Mouse (Mus musculus) midbrain, embryonic 14.5 days (tissue): ENCODE measurements around the gene Trcg1. TPM values are rescaled to one million over a fixed set of nuclear protein-coding genes. Genes with fewer than 3 reads are reported as not detected.

Source experiments
- ATAC-seq: fragments of 200-750 bp; cut with Nextera tagmentation; 2 replicates; pipeline ENCODE4 v1.8.0; 2017; ENCODE audit warnings: moderate number of reproducible peaks, moderate library complexity; ENCODE audit not compliant: low FRiP score, low TSS enrichment
- DNase-seq: peaks from one replicate; pipeline ENCODE4 v3.0.0-alpha.2; 2015
- H3K27ac ChIP-seq: fragments of 300-500 bp; sonication (generic); replicated peaks from 2 replicates; pipeline ENCODE4 v1.5.1; 2014; ENCODE audit warnings: mild to moderate bottlenecking, low read depth, low read length, moderate library complexity
- H3K27me3 ChIP-seq: fragments of 300-500 bp; sonication (generic); 2 replicates; pipeline ENCODE4 v1.6.1; 2014; ENCODE audit warnings: low read length, control low read depth, mixed read lengths; ENCODE audit not compliant: control insufficient read depth, insufficient read depth
- H3K36me3 ChIP-seq: fragments of 300-500 bp; sonication (generic); 2 replicates; pipeline ENCODE4 v1.6.1; 2014; ENCODE audit warnings: low read length, control low read depth; ENCODE audit not compliant: control insufficient read depth, insufficient read depth
- H3K4me1 ChIP-seq: fragments of 300-500 bp; sonication (generic); 2 replicates; pipeline ENCODE4 v1.6.1; 2014; ENCODE audit warnings: mild to moderate bottlenecking, antibody characterized with exemption, low read length, control low read depth; ENCODE audit not compliant: control insufficient read depth, insufficient read depth
- H3K4me2 ChIP-seq: fragments of 300-500 bp; sonication (generic); 2 replicates; pipeline ENCODE4 v1.6.1; 2014; ENCODE audit warnings: mild to moderate bottlenecking, low read length, moderate library complexity
- H3K4me3 ChIP-seq: fragments of 300-500 bp; sonication (generic); replicated peaks from 2 replicates; pipeline ENCODE4 v1.5.1; 2014; ENCODE audit warnings: low read depth, low read length
- H3K9ac ChIP-seq: fragments of 300-500 bp; sonication (generic); replicated peaks from 2 replicates; pipeline ENCODE4 v1.6.1; 2014; ENCODE audit warnings: mild to moderate bottlenecking, low read length, moderate library complexity
- H3K9me3 ChIP-seq: fragments of 300-500 bp; sonication (generic); 2 replicates; pipeline ENCODE4 v1.6.1; 2016; ENCODE audit warnings: low read length, control low read depth, mixed read lengths; ENCODE audit not compliant: control insufficient read depth
- WGBS: fragments of 180-500 bp; shearing (Covaris S2); extraction: QIAGEN DNeasy Blood & Tissue Kit; methylation state at CpG from one replicate; pipeline ENCODE4 v1.1.7; 2014; 5-methylcytosine and 5-hydroxymethylcytosine counted together
- polyA plus RNA-seq: library from polyadenylated mRNA; unstranded; fragments of >200 nt; fragmentation: Nextera tagmentation; extraction: Ambion mirVana; gene quantifications from 2 replicates; pipeline ENCODE4 v1.2.1, GENCODE M21; 2014

Gene Trcg1
- polyA plus RNA-seq, 1 experiment from 2014 or later: not detected

DNA sequence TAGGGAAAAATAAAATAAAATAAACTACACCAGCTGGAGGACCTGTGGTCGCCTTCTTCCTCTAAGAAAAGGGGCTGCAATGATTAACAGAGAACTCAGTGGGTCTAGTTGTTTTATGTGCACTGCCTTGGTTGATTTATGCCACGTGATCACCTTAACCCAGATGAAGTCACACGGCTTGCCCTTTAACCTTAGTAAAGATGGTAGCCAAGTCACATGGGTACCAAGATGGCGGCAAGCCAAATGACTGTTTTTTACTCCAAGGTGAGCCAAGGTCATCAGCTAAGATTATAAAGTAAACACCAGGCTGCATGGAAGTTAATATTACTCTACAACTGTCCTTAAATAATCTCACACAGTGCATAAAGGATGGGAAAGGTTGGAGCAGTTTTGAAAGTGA lies 6.6 kb upstream of the Trcg1 start:
- H3K9me3 ChIP-seq: no peaks in the 10 kb centered on the region
- no peaks in the 10 kb centered on the region for H3K4me1 ChIP-seq
- no peak overlapping the region for H3K4me2 ChIP-seq
- H3K4me3 ChIP-seq: no peak overlapping the region
- no peak overlapping the region for H3K9ac ChIP-seq
- H3K36me3 ChIP-seq: no peaks in the 10 kb centered on the region
- DNase-seq (no peak), ATAC-seq (no peak)
- H3K27ac ChIP-seq: no peak overlapping the region
- WGBS: 81% methylated on average over 4 of the region's 4 CpGs
- H3K27me3 ChIP-seq: no peaks in the 10 kb centered on the region

GRCm38 (mm10) chr9:57230146-57230783 lies 6.1 kb upstream of the Trcg1 start:
- DNase-seq (no peak), ATAC-seq (no peak)
- Histone ChIP-seq H3K4me3 (no peak overlapping the region), H3K4me1 (no peaks in the 10 kb centered on the region), H3K36me3 (no peaks in the 10 kb centered on the region), H3K9ac (no peak overlapping the region), H3K4me2 (no peak overlapping the region), H3K9me3 (no peaks in the 10 kb centered on the region), H3K27me3 (no peaks in the 10 kb centered on the region), H3K27ac (no peak overlapping the region)
- WGBS: 77% methylated on average over 9 of the region's 9 CpGs

GRCm38 (mm10) chr9:57231536-57232255 lies 4.7 kb upstream of the Trcg1 start:
- no peak for ATAC-seq
- H3K9me3 ChIP-seq: no peaks in the 10 kb centered on the region
- no peak overlapping the region for H3K27ac ChIP-seq
- DNase-seq: no peak
- 76% methylated on average over 8 of the region's 8 CpGs for WGBS
- no peaks in the 10 kb centered on the region for H3K27me3 ChIP-seq
- no peak overlapping the region for H3K4me3 ChIP-seq
- H3K9ac ChIP-seq: no peak overlapping the region
- no peak overlapping the region for H3K4me2 ChIP-seq
- no peaks in the 10 kb centered on the region for H3K36me3 ChIP-seq
- H3K4me1 ChIP-seq: no peaks in the 10 kb centered on the region

GRCm38 (mm10) chr9:57232341-57232940 lies 3.9 kb upstream of the Trcg1 start:
- Histone ChIP-seq H3K9ac (no peak overlapping the region), H3K27ac (no peak overlapping the region), H3K9me3 (no peaks in the 10 kb centered on the region), H3K4me3 (no peak overlapping the region), H3K27me3 (no peaks in the 10 kb centered on the region), H3K4me1 (no peaks in the 10 kb centered on the region), H3K4me2 (no peak overlapping the region), H3K36me3 (no peaks in the 10 kb centered on the region)
- WGBS: 90% methylated on average over 5 of the region's 5 CpGs
- ATAC-seq (no peak), DNase-seq (no peak)

- no peak overlapping the region for H3K27ac ChIP-seq
- no peak overlapping the region for H3K4me3 ChIP-seq
- ATAC-seq: no peak
- no peaks in the 10 kb centered on the region for H3K27me3 ChIP-seq
- no peak overlapping the region for H3K9ac ChIP-seq
- H3K4me2 ChIP-seq: no peak overlapping the region
- 80% methylated on average over 6 of the region's 6 CpGs for WGBS
- no peak for DNase-seq
- H3K4me1 ChIP-seq: no peaks in the 10 kb centered on the region
- H3K36me3 ChIP-seq: no peaks in the 10 kb centered on the region
- H3K9me3 ChIP-seq: no peaks in the 10 kb centered on the region
Measured at GRCm38 (mm10) chr9:57233142-57233541, 3.2 kb upstream of the Trcg1 start.

DNA sequence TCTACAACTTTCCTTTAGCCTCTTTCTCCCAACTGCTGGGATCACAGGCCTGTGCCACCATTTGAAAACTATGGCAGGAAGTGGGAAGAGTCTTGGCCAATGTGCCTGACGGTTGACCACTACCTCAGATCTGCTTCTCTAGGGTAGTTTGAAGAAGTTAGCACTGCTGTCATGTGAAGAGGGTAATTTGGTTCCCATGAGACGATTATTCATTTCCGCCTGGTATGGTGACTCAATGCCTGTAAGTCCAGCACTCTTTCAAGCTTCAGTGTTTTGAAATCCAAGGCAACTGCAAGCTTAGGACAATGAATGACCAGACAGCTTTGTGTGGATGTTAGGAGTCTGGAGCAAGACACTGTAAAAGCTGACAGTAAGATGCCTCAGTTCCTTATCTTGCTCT lies 2.6 kb upstream of the Trcg1 start:
- ATAC-seq (no peak), DNase-seq (no peak)
- Histone ChIP-seq H3K9ac (no peak overlapping the region), H3K9me3 (no peaks in the 10 kb centered on the region), H3K36me3 (no peaks in the 10 kb centered on the region), H3K27me3 (no peaks in the 10 kb centered on the region), H3K27ac (no peak overlapping the region), H3K4me3 (no peak overlapping the region), H3K4me2 (no peak overlapping the region), H3K4me1 (no peaks in the 10 kb centered on the region)
- WGBS: 87% methylated on average over 3 of the region's 3 CpGs

GRCm38 (mm10) chr9:57237705-57238104 lies 1.3 kb downstream of the Trcg1 start:
- Histone ChIP-seq H3K36me3 (no peaks in the 10 kb centered on the region), H3K27ac (no peak overlapping the region), H3K27me3 (no peaks in the 10 kb centered on the region), H3K4me1 (no peaks in the 10 kb centered on the region), H3K9ac (no peak overlapping the region), H3K4me2 (no peak overlapping the region), H3K9me3 (no peaks in the 10 kb centered on the region), H3K4me3 (no peak overlapping the region)
- no peak for ATAC-seq
- 87% methylated on average over 5 of the region's 5 CpGs for WGBS
- no peak for DNase-seq

GRCm38 (mm10) chr9:57238220-57238619 lies 1.9 kb downstream of the Trcg1 start:
- DNase-seq (no peak), ATAC-seq (no peak)
- no peaks in the 10 kb centered on the region for H3K4me1 ChIP-seq
- 89% methylated on average over 2 of the region's 2 CpGs for WGBS
- H3K9me3 ChIP-seq: no peaks in the 10 kb centered on the region
- no peak overlapping the region for H3K4me2 ChIP-seq
- no peak overlapping the region for H3K9ac ChIP-seq
- no peaks in the 10 kb centered on the region for H3K27me3 ChIP-seq
- H3K36me3 ChIP-seq: no peaks in the 10 kb centered on the region
- H3K27ac ChIP-seq: no peak overlapping the region
- H3K4me3 ChIP-seq: no peak overlapping the region

GRCm38 (mm10) chr9:57241111-57241510 lies 4.8 kb downstream of the Trcg1 start:
- no peak overlapping the region for H3K9ac ChIP-seq
- no peak overlapping the region for H3K4me2 ChIP-seq
- H3K36me3 ChIP-seq: no peaks in the 10 kb centered on the region
- H3K9me3 ChIP-seq: no peaks in the 10 kb centered on the region
- ATAC-seq (no peak), DNase-seq (no peak)
- no peaks in the 10 kb centered on the region for H3K27me3 ChIP-seq
- no peak overlapping the region for H3K27ac ChIP-seq
- H3K4me3 ChIP-seq: no peak overlapping the region
- 83% methylated on average over 5 of the region's 5 CpGs for WGBS
- no peaks in the 10 kb centered on the region; the same call in 1 of the 2 replicates for H3K4me1 ChIP-seq
